Mouse (Mus musculus): ENCODE results near the gene Angptl3. TPM values are rescaled to one million over a fixed set of nuclear protein-coding genes. Genes with fewer than 3 reads are reported as not detected.

Gene Angptl3
- polyA plus RNA-seq (2014; fragmentation: Nextera tagmentation; extraction: Ambion mirVana), result 1.7 and 3.2 TPM in 2 replicates

GRCm38 (mm10) chr4:99030686-99031085 lies at the start of gene Angptl3:
Angptl3 (plus strand) TSS chr4:99030954.
- no peak for ATAC-seq (ENCODE audit: insufficient number of reproducible peaks, insufficient read depth, low FRiP score, low read depth)
- no peaks in the 10 kb centered on the region for H3K4me1 ChIP-seq (ENCODE audit: control insufficient read depth, insufficient read depth, low read length)
- 60% methylated on average over 2 of the region's 2 CpGs for WGBS

GRCm38 (mm10) chr4:98984701-98985100 lies 46.1 kb upstream of the Angptl3 start:
- Histone ChIP-seq H3K36me3 (ENCODE audit: control insufficient read depth, insufficient read depth, low read length) (peaks cover 32% of the 10 kb centered on the region), H3K27ac (ENCODE audit: low read length) (no peak overlapping the region), H3K4me1 (ENCODE audit: control insufficient read depth, insufficient read depth, low read length) (no peaks in the 10 kb centered on the region), H3K9me3 (ENCODE audit: control insufficient read depth, low read depth, low read length) (no peaks in the 10 kb centered on the region), H3K4me3 (ENCODE audit: low read depth, low read length) (no peak overlapping the region), H3K9ac (replicated peaks; ENCODE audit: low read depth, low read length) (no peak overlapping the region), H3K4me2 (replicated peaks; ENCODE audit: low read depth, low read length) (no peak overlapping the region), H3K27me3 (ENCODE audit: control insufficient read depth, insufficient read depth, low read length) (no peaks in the 10 kb centered on the region)
- no peak for ATAC-seq (ENCODE audit: insufficient number of reproducible peaks, insufficient read depth, low FRiP score, low read depth)
- WGBS, result 77% methylated on average over 8 of the region's 8 CpGs

More at GRCm38 (mm10) chr4:99030686-99031085, at the start of gene Angptl3:
- Histone ChIP-seq H3K36me3 (ENCODE audit: control insufficient read depth, insufficient read depth, low read length) (no peaks in the 10 kb centered on the region; the same call in none of the 2 replicates), H3K4me2 (replicated peaks; ENCODE audit: low read depth, low read length) (no peak within 1 kb of the TSS), H3K4me3 (ENCODE audit: low read depth, low read length) (no peak within 1 kb of the TSS), H3K27ac (ENCODE audit: low read length) (no peak within 1 kb of the TSS), H3K9ac (replicated peaks; ENCODE audit: low read depth, low read length) (no peak within 1 kb of the TSS), H3K9me3 (ENCODE audit: control insufficient read depth, low read depth, low read length) (no peaks in the 10 kb centered on the region), H3K27me3 (ENCODE audit: control insufficient read depth, insufficient read depth, low read length) (no peaks in the 10 kb centered on the region)

GRCm38 (mm10) chr4:98993491-98993890 lies 37.3 kb upstream of the Angptl3 start:
- H3K4me3 ChIP-seq (ENCODE audit: low read depth, low read length), result no peak overlapping the region
- H3K9me3 ChIP-seq (ENCODE audit: control insufficient read depth, low read depth, low read length), result no peaks in the 10 kb centered on the region
- H3K27me3 ChIP-seq (ENCODE audit: control insufficient read depth, insufficient read depth, low read length), result no peaks in the 10 kb centered on the region
- WGBS, result 72% methylated on average over 4 of the region's 4 CpGs
- H3K4me2 ChIP-seq (replicated peaks; ENCODE audit: low read depth, low read length), result no peak overlapping the region
- H3K27ac ChIP-seq (ENCODE audit: low read length), result no peak overlapping the region
- no peaks in the 10 kb centered on the region for H3K4me1 ChIP-seq (ENCODE audit: control insufficient read depth, insufficient read depth, low read length)
- H3K9ac ChIP-seq (replicated peaks; ENCODE audit: low read depth, low read length), result no peak overlapping the region
- no peak for ATAC-seq (ENCODE audit: insufficient number of reproducible peaks, insufficient read depth, low FRiP score, low read depth)
- peaks cover 19% of the 10 kb centered on the region for H3K36me3 ChIP-seq (ENCODE audit: control insufficient read depth, insufficient read depth, low read length)

GRCm38 (mm10) chr4:99005574-99005973 lies 25.2 kb upstream of the Angptl3 start:
- H3K4me2 ChIP-seq (replicated peaks; ENCODE audit: low read depth, low read length), result no peak overlapping the region
- H3K9ac ChIP-seq (replicated peaks; ENCODE audit: low read depth, low read length), result no peak overlapping the region
- WGBS, result 93% methylated on average over 2 of the region's 2 CpGs
- no peak overlapping the region for H3K4me3 ChIP-seq (ENCODE audit: low read depth, low read length)
- no peak for ATAC-seq (ENCODE audit: insufficient number of reproducible peaks, insufficient read depth, low FRiP score, low read depth)
- peaks cover 12% of the 10 kb centered on the region for H3K36me3 ChIP-seq (ENCODE audit: control insufficient read depth, insufficient read depth, low read length)
- H3K27me3 ChIP-seq (ENCODE audit: control insufficient read depth, insufficient read depth, low read length), result no peaks in the 10 kb centered on the region
- no peaks in the 10 kb centered on the region for H3K9me3 ChIP-seq (ENCODE audit: control insufficient read depth, low read depth, low read length)
- H3K27ac ChIP-seq (ENCODE audit: low read length), result no peak overlapping the region
- H3K4me1 ChIP-seq (ENCODE audit: control insufficient read depth, insufficient read depth, low read length), result no peaks in the 10 kb centered on the region

- Histone ChIP-seq H3K27ac (ENCODE audit: low read length) (no peak overlapping the region), H3K27me3 (ENCODE audit: control insufficient read depth, insufficient read depth, low read length) (no peaks in the 10 kb centered on the region), H3K9me3 (ENCODE audit: control insufficient read depth, low read depth, low read length) (no peaks in the 10 kb centered on the region), H3K4me2 (replicated peaks; ENCODE audit: low read depth, low read length) (no peak overlapping the region), H3K36me3 (ENCODE audit: control insufficient read depth, insufficient read depth, low read length) (peaks cover 12% of the 10 kb centered on the region), H3K4me1 (ENCODE audit: control insufficient read depth, insufficient read depth, low read length) (no peaks in the 10 kb centered on the region), H3K9ac (replicated peaks; ENCODE audit: low read depth, low read length) (no peak overlapping the region), H3K4me3 (ENCODE audit: low read depth, low read length) (no peak overlapping the region)
- ATAC-seq (ENCODE audit: insufficient number of reproducible peaks, insufficient read depth, low FRiP score, low read depth), result no peak
- 78% methylated on average over 2 of the region's 2 CpGs for WGBS
Observed at GRCm38 (mm10) chr4:99006319-99006718, 24.4 kb upstream of the Angptl3 start.

- no peaks in the 10 kb centered on the region for H3K9me3 ChIP-seq (ENCODE audit: control insufficient read depth, low read depth, low read length)
- peaks cover 18% of the 10 kb centered on the region for H3K36me3 ChIP-seq (ENCODE audit: control insufficient read depth, insufficient read depth, low read length)
- WGBS, result 90% methylated on average over 4 of the region's 4 CpGs
- no peak overlapping the region for H3K27ac ChIP-seq (ENCODE audit: low read length)
- H3K4me1 ChIP-seq (ENCODE audit: control insufficient read depth, insufficient read depth, low read length), result no peaks in the 10 kb centered on the region
- H3K4me3 ChIP-seq (ENCODE audit: low read depth, low read length), result no peak overlapping the region
- H3K27me3 ChIP-seq (ENCODE audit: control insufficient read depth, insufficient read depth, low read length), result no peaks in the 10 kb centered on the region
- ATAC-seq (ENCODE audit: insufficient number of reproducible peaks, insufficient read depth, low FRiP score, low read depth), result no peak
- no peak overlapping the region for H3K9ac ChIP-seq (replicated peaks; ENCODE audit: low read depth, low read length)
- H3K4me2 ChIP-seq (replicated peaks; ENCODE audit: low read depth, low read length), result no peak overlapping the region
Observed at GRCm38 (mm10) chr4:99011039-99011438, 19.7 kb upstream of the Angptl3 start.

GRCm38 (mm10) chr4:99022221-99022620 lies 8.5 kb upstream of the Angptl3 start:
- Histone ChIP-seq H3K4me1 (ENCODE audit: control insufficient read depth, insufficient read depth, low read length) (no peaks in the 10 kb centered on the region), H3K36me3 (ENCODE audit: control insufficient read depth, insufficient read depth, low read length) (peaks cover 11% of the 10 kb centered on the region), H3K9me3 (ENCODE audit: control insufficient read depth, low read depth, low read length) (no peaks in the 10 kb centered on the region), H3K9ac (replicated peaks; ENCODE audit: low read depth, low read length) (no peak overlapping the region), H3K27ac (ENCODE audit: low read length) (no peak overlapping the region), H3K27me3 (ENCODE audit: control insufficient read depth, insufficient read depth, low read length) (no peaks in the 10 kb centered on the region), H3K4me3 (ENCODE audit: low read depth, low read length) (no peak overlapping the region), H3K4me2 (replicated peaks; ENCODE audit: low read depth, low read length) (no peak overlapping the region)
- no peak for ATAC-seq (ENCODE audit: insufficient number of reproducible peaks, insufficient read depth, low FRiP score, low read depth)
- WGBS, result 93% methylated on average over 8 of the region's 8 CpGs

- Histone ChIP-seq H3K27ac (ENCODE audit: low read length) (no peak overlapping the region), H3K4me3 (ENCODE audit: low read depth, low read length) (no peak overlapping the region), H3K9me3 (ENCODE audit: control insufficient read depth, low read depth, low read length) (no peaks in the 10 kb centered on the region), H3K36me3 (ENCODE audit: control insufficient read depth, insufficient read depth, low read length) (no peaks in the 10 kb centered on the region; the same call in none of the 2 replicates), H3K4me1 (ENCODE audit: control insufficient read depth, insufficient read depth, low read length) (no peaks in the 10 kb centered on the region), H3K9ac (replicated peaks; ENCODE audit: low read depth, low read length) (no peak overlapping the region), H3K4me2 (replicated peaks; ENCODE audit: low read depth, low read length) (no peak overlapping the region), H3K27me3 (ENCODE audit: control insufficient read depth, insufficient read depth, low read length) (no peaks in the 10 kb centered on the region)
- ATAC-seq (ENCODE audit: insufficient number of reproducible peaks, insufficient read depth, low FRiP score, low read depth), result no peak
- 77% methylated on average over 5 of the region's 5 CpGs for WGBS
Observed at GRCm38 (mm10) chr4:99028377-99028776, 2.4 kb upstream of the Angptl3 start.

GRCm38 (mm10) chr4:99032921-99033320 lies 2.2 kb downstream of the Angptl3 start:
- ATAC-seq (ENCODE audit: insufficient number of reproducible peaks, insufficient read depth, low FRiP score, low read depth), result no peak
- H3K4me2 ChIP-seq (replicated peaks; ENCODE audit: low read depth, low read length), result no peak overlapping the region
- no peaks in the 10 kb centered on the region for H3K36me3 ChIP-seq (ENCODE audit: control insufficient read depth, insufficient read depth, low read length)
- H3K27me3 ChIP-seq (ENCODE audit: control insufficient read depth, insufficient read depth, low read length), result no peaks in the 10 kb centered on the region
- H3K9me3 ChIP-seq (ENCODE audit: control insufficient read depth, low read depth, low read length), result no peaks in the 10 kb centered on the region
- no peak overlapping the region for H3K4me3 ChIP-seq (ENCODE audit: low read depth, low read length)
- H3K9ac ChIP-seq (replicated peaks; ENCODE audit: low read depth, low read length), result no peak overlapping the region
- no peaks in the 10 kb centered on the region for H3K4me1 ChIP-seq (ENCODE audit: control insufficient read depth, insufficient read depth, low read length)
- no peak overlapping the region for H3K27ac ChIP-seq (ENCODE audit: low read length)
- WGBS, result 71% methylated on average over 4 of the region's 4 CpGs

Data from stomach, embryonic 14.5 days (tissue).